Mouse (Mus musculus) liver, embryonic 13.5 days (tissue): Measurements from ENCODE around the gene Gm44579. TPM values are rescaled to one million over a fixed set of nuclear protein-coding genes. Genes with fewer than 3 reads are reported as not detected.

Source experiments
- ATAC-seq: fragments of 200-750 bp; cut with Nextera tagmentation; 2 replicates; pipeline ENCODE4 v1.8.0; 2017; ENCODE audit warnings: low read depth, mild to moderate bottlenecking, moderate number of reproducible peaks, moderate library complexity
- DNase-seq: peaks from one replicate; pipeline ENCODE4 v3.0.0; 2022
- H3K27ac ChIP-seq: fragments of 300-500 bp; sonication (generic); 2 replicates; pipeline ENCODE4 v1.5.1; 2015; ENCODE audit warnings: moderate library complexity, mild to moderate bottlenecking, inconsistent platforms
- H3K27me3 ChIP-seq: fragments of 300-500 bp; sonication (generic); 2 replicates; pipeline ENCODE4 v1.6.1; 2015; ENCODE audit warnings: mild to moderate bottlenecking, inconsistent platforms
- H3K36me3 ChIP-seq: fragments of 300-500 bp; sonication (generic); 2 replicates; pipeline ENCODE4 v1.6.1; 2015; ENCODE audit warnings: mild to moderate bottlenecking, inconsistent platforms
- H3K4me1 ChIP-seq: fragments of 300-500 bp; sonication (generic); replicated peaks from 2 replicates; pipeline ENCODE4 v1.6.1; 2015; ENCODE audit warnings: inconsistent platforms
- H3K4me2 ChIP-seq: fragments of 300-500 bp; sonication (generic); 2 replicates; pipeline ENCODE4 v1.6.1; 2015; ENCODE audit warnings: inconsistent platforms, mild to moderate bottlenecking, moderate library complexity
- H3K4me3 ChIP-seq: fragments of 300-500 bp; sonication (generic); replicated peaks from 2 replicates; pipeline ENCODE4 v1.5.1; 2015; ENCODE audit warnings: mild to moderate bottlenecking, inconsistent platforms
- H3K9ac ChIP-seq: fragments of 300-500 bp; sonication (generic); 2 replicates; pipeline ENCODE4 v1.6.1; 2015; ENCODE audit warnings: mild to moderate bottlenecking, inconsistent platforms
- H3K9me3 ChIP-seq: fragments of 300-500 bp; sonication (generic); replicated peaks from 2 replicates; pipeline ENCODE4 v1.6.1; 2016; ENCODE audit warnings: inconsistent platforms
- WGBS: fragments of 180-500 bp; shearing (Covaris S2); methylation state at CpG from one replicate; pipeline ENCODE4 v1.1.7; 2015; ENCODE audit not compliant: insufficient replicate concordance; 5-methylcytosine and 5-hydroxymethylcytosine counted together
- polyA plus RNA-seq: library from polyadenylated mRNA; unstranded; fragments of >200 nt; fragmentation: Nextera tagmentation; extraction: Ambion mirVana; gene quantifications from 2 replicates; pipeline ENCODE4 v1.2.1, GENCODE M21; 2015

Gene Gm44579
- polyA plus RNA-seq, 1 experiment from 2014 or later = not detected

DNA sequence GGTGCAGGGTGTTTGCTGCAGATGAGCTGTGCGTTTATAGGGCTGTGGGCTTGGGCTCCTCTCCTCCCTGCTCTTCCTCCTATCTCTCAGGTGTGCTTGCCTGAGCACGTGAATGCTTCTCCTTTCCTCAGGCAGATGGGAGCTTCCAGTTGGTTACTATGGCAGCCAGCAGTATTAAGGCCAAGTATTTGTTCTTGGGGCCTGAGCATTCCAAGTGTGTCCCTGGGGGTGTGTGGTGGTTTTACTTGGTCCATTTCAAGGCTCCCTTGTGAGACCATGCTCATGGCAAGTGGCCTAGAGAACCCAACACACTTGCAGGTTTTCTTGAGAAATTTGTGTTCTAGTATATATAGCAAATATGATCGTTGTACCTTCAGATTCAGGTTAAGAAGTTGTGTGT is 25.3 kb downstream of the Gm44579 start, which contains the start of gene Olfr288:
Gene Olfr288 (minus strand): TSS at position 101 of the 400 bp plus-strand sequence.
- DNase-seq = no peak
- no peak for ATAC-seq

DNA sequence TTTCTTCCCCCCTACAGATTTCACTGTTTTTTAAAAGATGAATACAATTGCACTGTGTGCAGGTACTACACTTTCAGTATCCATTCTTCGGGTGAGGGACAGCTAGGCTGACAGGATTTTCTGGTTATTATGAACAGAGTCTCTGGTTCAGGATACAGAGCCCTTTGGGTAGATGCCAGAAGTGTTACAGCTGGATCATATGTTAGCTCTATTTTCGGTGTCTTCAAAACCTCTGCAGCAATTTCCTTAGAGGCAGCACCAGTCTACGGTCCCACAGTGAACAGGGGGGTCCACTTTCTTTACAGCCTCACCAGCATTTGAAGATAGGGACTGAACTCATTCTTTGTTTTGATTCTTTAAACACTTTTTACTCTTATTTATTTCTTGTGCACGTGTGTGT is 36.3 kb downstream of the Gm44579 start:
- H3K27ac ChIP-seq = no peak overlapping the region
- 56% methylated on average over 4 of the region's 4 CpGs for WGBS
- no peaks in the 10 kb centered on the region for H3K9me3 ChIP-seq
- no peak overlapping the region for H3K4me3 ChIP-seq
- H3K9ac ChIP-seq = no peak overlapping the region
- no peak overlapping the region for H3K4me2 ChIP-seq
- ATAC-seq (no peak), DNase-seq (no peak)
- H3K36me3 ChIP-seq = no peaks in the 10 kb centered on the region
- H3K27me3 ChIP-seq = peaks cover 16% of the 10 kb centered on the region
- H3K4me1 ChIP-seq = peaks cover 13% of the 10 kb centered on the region

More for the DNA sequence above, 25.3 kb downstream of the Gm44579 start, which contains the start of gene Olfr288:
- Histone ChIP-seq H3K27me3 (no peaks in the 10 kb centered on the region), H3K9ac (no peak within 1 kb of the TSS), H3K9me3 (no peaks in the 10 kb centered on the region), H3K4me1 (no peaks in the 10 kb centered on the region), H3K36me3 (no peaks in the 10 kb centered on the region), H3K4me3 (no peak within 1 kb of the TSS), H3K27ac (no peak within 1 kb of the TSS), H3K4me2 (no peak within 1 kb of the TSS)
- WGBS = 45% methylated on average over 3 of the region's 3 CpGs

DNA sequence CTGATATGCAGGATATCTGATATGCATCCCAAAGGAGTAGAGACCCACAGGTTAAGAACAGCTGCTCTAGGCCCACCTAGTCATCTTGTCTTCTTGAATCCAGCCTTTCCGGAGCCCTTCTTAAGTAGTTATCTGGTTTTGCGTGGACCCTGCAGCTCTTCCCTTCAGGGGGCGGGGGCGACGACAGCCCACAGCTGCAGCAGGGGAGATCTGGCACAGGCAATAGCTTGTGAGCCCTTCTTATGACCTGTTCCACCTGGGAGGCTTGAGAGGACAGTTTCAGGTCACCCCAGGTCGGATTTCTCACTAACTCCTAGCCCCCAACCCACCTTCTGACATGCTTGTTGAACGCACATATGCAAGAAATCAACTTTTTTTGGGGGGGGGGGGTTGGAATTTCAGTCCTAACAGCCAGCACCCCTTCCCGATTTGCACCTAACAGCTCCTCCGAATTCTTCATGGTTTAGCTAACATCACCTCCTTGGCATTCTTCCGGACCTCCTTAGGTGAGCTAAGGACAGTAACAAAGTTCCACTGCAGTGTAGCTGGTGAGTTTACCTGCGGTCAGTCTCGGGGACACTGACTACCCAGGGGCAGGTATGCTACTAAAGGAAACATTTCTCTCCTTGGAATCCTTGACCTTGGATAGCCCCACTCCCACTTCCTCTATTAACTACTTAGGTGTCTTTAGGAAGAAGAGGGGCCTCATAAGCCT is 38.8 kb downstream of the Gm44579 start:
- Histone ChIP-seq H3K27me3 (peaks cover 23% of the 10 kb centered on the region), H3K9me3 (no peaks in the 10 kb centered on the region), H3K4me1 (peaks cover 13% of the 10 kb centered on the region), H3K27ac (no peak overlapping the region), H3K4me2 (no peak overlapping the region), H3K36me3 (no peaks in the 10 kb centered on the region), H3K9ac (no peak overlapping the region), H3K4me3 (no peak overlapping the region)
- ATAC-seq (no peak), DNase-seq (no peak)
- WGBS = 65% methylated on average over 12 of the region's 12 CpGs

DNA sequence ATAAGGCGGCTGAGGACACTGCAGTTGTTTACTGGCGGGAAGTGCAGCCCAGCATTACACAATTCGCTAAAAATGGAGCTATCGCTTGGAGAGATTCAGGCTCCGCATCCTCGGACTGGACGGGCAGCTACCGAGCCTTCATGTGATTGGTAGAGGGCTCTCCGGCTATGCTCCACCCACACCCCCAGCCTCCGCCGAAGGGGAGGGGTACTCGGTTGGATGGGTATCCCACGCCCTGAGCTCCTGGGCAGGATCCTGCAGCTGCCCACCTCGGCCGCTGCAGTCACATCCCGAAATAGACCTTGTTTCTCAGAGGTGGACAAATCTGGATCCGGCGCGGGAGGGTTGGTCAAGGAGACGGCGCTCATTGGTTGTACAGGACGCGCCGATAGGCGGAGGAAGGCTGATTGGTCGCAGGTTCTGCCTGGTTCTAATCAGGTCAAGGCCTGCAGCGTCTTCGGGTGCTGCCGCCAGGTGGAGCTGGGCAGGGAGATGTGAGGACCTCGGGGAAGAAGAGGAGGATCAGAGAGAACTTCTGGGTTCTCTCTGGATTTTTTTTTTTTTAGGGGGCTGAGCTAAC is 39.6 kb downstream of the Gm44579 start:
- ATAC-seq (peak; percentile 96), DNase-seq (peak; percentile 70)
- Histone ChIP-seq H3K36me3 (no peaks in the 10 kb centered on the region), H3K4me1 (peaks cover 13% of the 10 kb centered on the region), H3K9me3 (no peaks in the 10 kb centered on the region), H3K27me3 (peaks cover 29% of the 10 kb centered on the region), H3K9ac (no peak overlapping the region), H3K27ac (no peak overlapping the region), H3K4me3 (peak overlapping the region; percentile 57), H3K4me2 (peak overlapping the region; percentile 67)
- under 1% methylated on average over 30 of the region's 30 CpGs for WGBS

DNA sequence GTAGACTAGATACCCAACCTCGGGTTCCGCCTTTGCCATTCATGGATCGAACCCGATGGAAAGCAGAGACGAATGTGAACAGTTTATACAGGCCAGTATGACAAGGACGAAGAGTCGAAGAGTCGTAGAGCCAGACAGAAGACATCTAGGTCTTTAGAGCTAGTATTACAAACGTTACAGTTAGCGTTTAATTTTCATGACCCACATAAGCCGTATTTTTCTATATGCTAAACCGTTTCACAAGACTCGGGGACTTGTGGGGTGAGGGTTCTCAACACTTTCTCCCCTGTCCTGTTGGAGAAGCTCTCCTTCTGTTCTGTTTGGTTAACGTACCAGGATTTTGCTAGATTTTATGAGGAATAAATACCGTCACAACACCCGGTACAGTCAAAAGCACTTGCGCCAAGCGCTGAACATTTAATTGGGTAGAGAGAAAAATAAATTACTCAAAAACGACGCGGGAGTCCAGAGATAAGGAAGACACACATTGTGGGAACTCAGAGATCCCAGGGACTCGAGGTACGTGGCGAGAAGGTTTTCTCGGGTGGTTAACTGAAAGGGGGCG is 40.1 kb downstream of the Gm44579 start:
- H3K9me3 ChIP-seq = no peaks in the 10 kb centered on the region
- no peak for ATAC-seq
- peaks cover 34% of the 10 kb centered on the region for H3K27me3 ChIP-seq
- H3K4me3 ChIP-seq = peak overlapping the region; percentile 57
- no peak overlapping the region for H3K9ac ChIP-seq
- H3K4me2 ChIP-seq = peak overlapping the region; percentile 67
- 10% methylated on average over 26 of the region's 26 CpGs for WGBS
- DNase-seq = no peak
- no peaks in the 10 kb centered on the region for H3K36me3 ChIP-seq
- H3K27ac ChIP-seq = no peak overlapping the region
- peaks cover 13% of the 10 kb centered on the region for H3K4me1 ChIP-seq

DNA sequence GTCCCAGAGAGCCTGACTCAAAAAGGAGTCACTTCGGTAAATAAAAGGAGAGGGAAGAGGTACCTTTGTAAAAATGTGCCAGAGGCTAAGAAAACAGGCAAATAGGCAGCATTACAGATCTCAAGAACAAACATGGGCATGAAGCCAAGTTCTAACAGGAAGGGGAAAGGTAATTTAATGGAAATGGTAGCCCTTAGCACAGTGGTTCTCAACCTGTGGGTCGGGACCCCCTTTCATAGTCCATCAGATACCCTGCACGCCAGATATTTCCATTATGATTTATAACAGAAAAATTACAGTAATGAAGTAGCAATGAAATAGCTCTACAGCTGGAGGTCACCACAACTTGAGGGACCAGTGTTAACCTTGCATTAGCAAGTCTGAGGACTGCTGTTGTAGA is 43.5 kb downstream of the Gm44579 start:
- ATAC-seq (no peak), DNase-seq (no peak)
- Histone ChIP-seq H3K9me3 (no peaks in the 10 kb centered on the region), H3K4me3 (no peak overlapping the region), H3K9ac (no peak overlapping the region), H3K27me3 (peaks cover 55% of the 10 kb centered on the region), H3K4me2 (no peak overlapping the region), H3K36me3 (no peaks in the 10 kb centered on the region), H3K4me1 (peaks cover 13% of the 10 kb centered on the region), H3K27ac (no peak overlapping the region)
- 47% methylated on average over 3 of the region's 3 CpGs for WGBS

DNA sequence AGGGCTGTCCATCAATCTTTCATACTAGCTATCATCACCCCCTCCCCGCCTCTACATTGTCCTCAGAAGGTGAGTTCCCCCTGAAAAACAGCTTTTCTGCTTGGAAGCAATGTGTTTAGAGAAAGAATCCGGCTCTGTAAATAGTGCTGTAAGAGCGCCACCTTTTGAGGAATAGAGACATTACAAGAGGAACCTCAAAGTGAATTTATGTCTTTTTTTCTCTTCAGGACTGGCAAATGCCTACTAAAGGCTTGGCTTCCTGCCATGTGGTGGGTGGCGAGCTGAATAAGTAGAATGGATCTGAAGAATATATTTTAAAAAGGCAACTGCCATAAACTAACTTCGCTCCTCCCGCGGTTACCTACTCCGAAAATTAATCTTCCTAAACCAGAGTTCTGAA is 47.0 kb downstream of the Gm44579 start:
- no peak overlapping the region for H3K27ac ChIP-seq
- no peaks in the 10 kb centered on the region for H3K36me3 ChIP-seq
- H3K4me1 ChIP-seq = no peaks in the 10 kb centered on the region
- H3K9ac ChIP-seq = no peak overlapping the region
- H3K27me3 ChIP-seq = peaks cover 74% of the 10 kb centered on the region
- DNase-seq = no peak
- H3K4me3 ChIP-seq = no peak overlapping the region
- no peak overlapping the region for H3K4me2 ChIP-seq
- WGBS = 35% methylated on average over 8 of the region's 8 CpGs
- no peaks in the 10 kb centered on the region for H3K9me3 ChIP-seq
- ATAC-seq = no peak

DNA sequence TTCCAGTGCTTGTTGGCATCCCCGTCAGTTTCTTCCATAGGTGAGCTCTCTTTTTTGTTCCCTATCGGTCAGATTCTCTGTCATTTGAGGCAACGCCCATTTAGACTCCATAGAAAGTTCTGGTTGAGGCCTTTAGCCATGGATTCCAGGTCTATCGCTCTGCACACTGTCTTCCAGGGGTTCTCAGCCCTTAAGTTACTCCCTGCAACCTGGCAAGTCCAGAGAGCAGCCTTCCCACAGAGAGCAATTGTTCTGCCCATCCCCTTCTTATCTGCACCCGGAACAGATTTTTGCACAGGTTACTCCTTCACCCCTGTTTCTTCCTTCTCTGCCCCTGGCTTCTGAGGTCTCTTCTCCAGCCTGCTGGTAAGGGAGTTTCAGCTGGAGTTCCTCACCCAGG is 48.7 kb downstream of the Gm44579 start:
- 60% methylated on average over 5 of the region's 5 CpGs for WGBS
- ATAC-seq = no peak
- no peaks in the 10 kb centered on the region for H3K36me3 ChIP-seq

DNA sequence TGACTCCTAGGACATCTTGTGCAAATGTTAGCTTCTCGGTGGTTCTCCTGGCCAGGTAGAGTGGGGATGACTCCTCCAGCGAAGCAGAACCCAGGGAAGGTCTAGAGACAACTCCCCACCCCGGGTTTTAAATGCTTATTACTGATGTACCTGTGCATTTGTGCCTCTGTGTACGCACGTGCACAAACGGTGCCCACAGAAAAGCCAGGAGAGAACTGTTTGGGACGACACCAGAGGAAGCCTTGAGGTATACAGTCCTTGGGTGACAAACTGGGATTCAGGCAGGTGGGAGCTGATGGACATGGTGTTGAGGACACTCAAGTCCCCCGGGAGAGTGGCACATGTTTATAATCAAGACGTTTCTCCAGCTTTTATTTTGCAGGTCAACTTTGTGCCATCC is 49.9 kb downstream of the Gm44579 start:
- Histone ChIP-seq H3K4me1 (peaks cover 9% of the 10 kb centered on the region), H3K36me3 (no peaks in the 10 kb centered on the region), H3K9ac (no peak overlapping the region), H3K9me3 (no peaks in the 10 kb centered on the region), H3K4me3 (no peak overlapping the region), H3K27ac (no peak overlapping the region), H3K27me3 (peaks cover 88% of the 10 kb centered on the region), H3K4me2 (no peak overlapping the region)
- DNase-seq (no peak), ATAC-seq (no peak)
- 47% methylated on average over 9 of the region's 9 CpGs for WGBS

More for the DNA sequence above, 48.7 kb downstream of the Gm44579 start:
- no peak overlapping the region for H3K4me3 ChIP-seq
- H3K9me3 ChIP-seq = no peaks in the 10 kb centered on the region
- H3K27ac ChIP-seq = no peak overlapping the region
- no peak overlapping the region for H3K4me2 ChIP-seq
- no peak for DNase-seq
- H3K9ac ChIP-seq = no peak overlapping the region
- H3K27me3 ChIP-seq = peaks cover 86% of the 10 kb centered on the region
- peaks cover 9% of the 10 kb centered on the region for H3K4me1 ChIP-seq

DNA sequence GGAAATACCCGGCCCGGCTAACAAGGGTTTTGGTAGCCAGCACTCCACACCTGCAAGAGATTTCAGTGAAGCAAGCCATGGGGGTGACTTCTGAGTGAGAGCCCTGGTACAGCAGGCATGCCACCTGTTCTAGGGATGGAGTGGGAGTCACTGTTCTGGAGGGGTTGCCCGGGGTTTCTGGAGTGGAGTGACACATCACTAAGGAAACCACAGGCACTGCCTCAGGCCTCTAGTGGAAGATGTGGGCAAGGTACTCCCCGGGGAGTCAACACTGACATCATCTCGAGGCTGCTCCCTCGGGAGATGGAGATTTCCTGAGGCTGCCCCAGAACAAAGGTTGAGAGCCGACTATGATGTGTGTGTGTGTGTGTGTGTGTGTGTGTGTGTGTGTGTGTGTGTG is 50.4 kb downstream of the Gm44579 start:
- DNase-seq (no peak), ATAC-seq (no peak)
- H3K9ac ChIP-seq = no peak overlapping the region
- 17% methylated on average over 7 of the region's 7 CpGs for WGBS
- peaks cover 89% of the 10 kb centered on the region for H3K27me3 ChIP-seq
- no peaks in the 10 kb centered on the region for H3K36me3 ChIP-seq
- peaks cover 9% of the 10 kb centered on the region for H3K4me1 ChIP-seq
- no peak overlapping the region for H3K27ac ChIP-seq
- H3K4me3 ChIP-seq = no peak overlapping the region
- no peak overlapping the region for H3K4me2 ChIP-seq
- H3K9me3 ChIP-seq = no peaks in the 10 kb centered on the region

DNA sequence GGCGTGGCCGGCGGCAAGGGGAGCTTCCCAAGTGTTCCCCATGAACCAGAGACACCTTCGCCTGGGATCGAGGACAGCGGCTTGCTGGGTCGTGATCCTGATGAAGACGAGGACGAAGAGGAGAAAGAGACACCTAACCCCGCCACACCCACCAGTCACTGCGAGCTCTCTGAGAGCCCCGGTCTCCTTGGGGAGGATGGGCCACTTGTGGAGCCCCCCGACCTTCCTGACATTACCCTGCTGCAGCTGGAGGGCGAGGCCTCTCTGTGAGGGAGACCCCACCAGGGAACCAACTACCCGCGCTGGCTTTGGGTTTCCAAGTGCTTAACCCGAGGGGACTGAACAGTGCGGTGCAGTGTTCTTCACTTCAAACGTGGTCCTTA is 52.2 kb downstream of the Gm44579 start:
- Histone ChIP-seq H3K36me3 (no peaks in the 10 kb centered on the region), H3K4me2 (no peak overlapping the region), H3K27ac (no peak overlapping the region), H3K27me3 (peaks cover 95% of the 10 kb centered on the region), H3K4me1 (peaks cover 9% of the 10 kb centered on the region), H3K9ac (no peak overlapping the region), H3K4me3 (no peak overlapping the region), H3K9me3 (no peaks in the 10 kb centered on the region)
- 6% methylated on average over 19 of the region's 19 CpGs for WGBS
- ATAC-seq (no peak), DNase-seq (no peak)
